Comparison of ENCODE assay signal across 8 mouse cellular contexts in genomic region chr17:56693851-56694310, GRCm38 (mm10). TPM values are rescaled to one million over a fixed set of nuclear protein-coding genes. Genes with fewer than 3 reads are reported as not detected.
A peak's percentile ranks its signal among the peaks of the same experiment; 100 is the strongest.
DNase-seq lines count a peak whose midpoint lies in the region; ATAC-seq and TF ChIP-seq lines count a peak whose summit lies in the region.

No protein-coding gene starts in this region.

- peak; percentile 59 for ATAC-seq in neural tube, embryonic 12.5 days (ENCODE audit: low FRiP score, low read depth)
- ATAC-seq in common myeloid progenitor, adult 5-6 weeks (replicated peaks; ENCODE audit: low read depth, poor library complexity, severe bottlenecking) = peak; percentile 90
- peak; percentile 83 for ATAC-seq in heart, embryonic 16.5 days (replicated peaks; ENCODE audit: extremely low read depth, insufficient read depth, low FRiP score)
- ATAC-seq in megakaryocyte progenitor cell, adult 5-6 weeks (replicated peaks; ENCODE audit: poor library complexity) = peak; percentile 82
- no peak for ATAC-seq in liver, embryonic 12.5 days

- no peaks in the 10 kb centered on the region for H3K27me3 ChIP-seq in neural tube, embryonic 12.5 days (replicated peaks)
- H3K27me3 ChIP-seq in heart, embryonic 16.5 days (ENCODE audit: control insufficient read depth, insufficient read depth, low read length) = no peaks in the 10 kb centered on the region
- no peaks in the 10 kb centered on the region for H3K27me3 ChIP-seq in liver, embryonic 12.5 days (replicated peaks)

- TF ChIP-seq CTCF in layer of hippocampus, adult 2 months (conservative IDR thresholded peaks at IDR 0.05) = peak; percentile 27

- 0 out of 2 replicates have a peak overlapping the region, but pooled peaks have one; percentile 26 for H3K9ac ChIP-seq in neural tube, embryonic 12.5 days
- H3K9ac ChIP-seq in heart, embryonic 16.5 days (ENCODE audit: low read length) = no peak overlapping the region
- no peak overlapping the region for H3K9ac ChIP-seq in liver, embryonic 12.5 days

- peaks cover 82% of the 10 kb centered on the region for H3K36me3 ChIP-seq in neural tube, embryonic 12.5 days
- H3K36me3 ChIP-seq in heart, embryonic 16.5 days (ENCODE audit: control insufficient read depth, insufficient read depth) = peaks cover 32% of the 10 kb centered on the region
- H3K36me3 ChIP-seq in liver, embryonic 12.5 days = peaks cover 100% of the 10 kb centered on the region

- 0 out of 2 replicates have a peak overlapping the region, but pooled peaks have one; percentile 7 for H3K4me2 ChIP-seq in neural tube, embryonic 12.5 days (replicated peaks)
- H3K4me2 ChIP-seq in heart, embryonic 16.5 days (ENCODE audit: low read depth, low read length) = no peak overlapping the region
- H3K4me2 ChIP-seq in liver, embryonic 12.5 days = no peak overlapping the region

- WGBS in neural tube, embryonic 12.5 days = 37% methylated on average over 6 of the region's 6 CpGs
- WGBS in heart, embryonic 16.5 days = 24% methylated on average over 6 of the region's 6 CpGs
- WGBS in liver, embryonic 12.5 days (ENCODE audit: insufficient replicate concordance) = 87% methylated on average over 6 of the region's 6 CpGs

- no peaks in the 10 kb centered on the region for H3K9me3 ChIP-seq in neural tube, embryonic 12.5 days
- H3K9me3 ChIP-seq in heart, embryonic 16.5 days (replicated peaks; ENCODE audit: control insufficient read depth, low read length) = no peaks in the 10 kb centered on the region
- H3K9me3 ChIP-seq in liver, embryonic 12.5 days (replicated peaks) = no peaks in the 10 kb centered on the region

- no peak overlapping the region for H3K27ac ChIP-seq in neural tube, embryonic 12.5 days
- H3K27ac ChIP-seq in heart, embryonic 16.5 days (ENCODE audit: low read length) = peak overlapping the region; percentile 54; the same call in 1 of the 2 replicates
- H3K27ac ChIP-seq in layer of hippocampus, adult 2 months = peak overlapping the region; percentile 82
- H3K27ac ChIP-seq in liver, embryonic 12.5 days = no peak overlapping the region

- H3K4me1 ChIP-seq in neural tube, embryonic 12.5 days = peaks cover 20% of the 10 kb centered on the region
- peaks cover 19% of the 10 kb centered on the region for H3K4me1 ChIP-seq in heart, embryonic 16.5 days (ENCODE audit: control insufficient read depth, insufficient read depth, low read length)
- peaks cover 25% of the 10 kb centered on the region for H3K4me1 ChIP-seq in liver, embryonic 12.5 days

- no peak overlapping the region for H3K4me3 ChIP-seq in neural tube, embryonic 12.5 days
- H3K4me3 ChIP-seq in heart, embryonic 16.5 days (ENCODE audit: low read length) = no peak overlapping the region
- H3K4me3 ChIP-seq in layer of hippocampus, adult 2 months = no peak overlapping the region
- H3K4me3 ChIP-seq in liver, embryonic 12.5 days = no peak overlapping the region

- no peak for DNase-seq in neural tube, embryonic 10.5 days (ENCODE audit: extremely low spot score, low spot score)
- DNase-seq in layer of hippocampus, adult 2 months (ENCODE audit: low spot score in 2 of 2) = peak; percentile 71 to 83
- no peak for DNase-seq in testis, postnatal 14 days (ENCODE audit: low spot score)

RNA-seq across cellular contexts. Expression of gene Ranbp3, which starts 20.8 kb away (rescaled TPM):
- polyA plus RNA-seq in neural tube, embryonic 12.5 days (2016; fragmentation: Nextera tagmentation; extraction: Ambion mirVana) = 105 and 106 TPM in 2 replicates
- 56.2 and 56.7 TPM in 2 replicates for total RNA-seq in common myeloid progenitor, adult 5-6 weeks (2017)
- polyA plus RNA-seq in heart, embryonic 16.5 days (2015; fragmentation: Nextera tagmentation; extraction: Ambion mirVana) = 63.1 and 64.3 TPM in 2 replicates
- 10 to 100 TPM; 87.5 to 89.6 TPM for total RNA-seq in layer of hippocampus, adult 2 months (2021)
- 24.8 and 34.3 TPM in 2 replicates for total RNA-seq in megakaryocyte progenitor cell, adult 5-6 weeks (2015)
- total RNA-seq in megakaryocyte progenitor cell, adult 5-6 weeks (2017) = 63.3 and 72.8 TPM in 2 replicates
- polyA plus RNA-seq in liver, embryonic 12.5 days (2016; fragmentation: Nextera tagmentation; extraction: Ambion mirVana) = 66.3 and 67.5 TPM in 2 replicates

RNA-seq across cellular contexts. Expression of gene Ndufa11, which starts 23.7 kb away (rescaled TPM):
- 404 and 428 TPM in 2 replicates for polyA plus RNA-seq in neural tube, embryonic 12.5 days (2016; fragmentation: Nextera tagmentation; extraction: Ambion mirVana)
- total RNA-seq in common myeloid progenitor, adult 5-6 weeks (2017) = 63.1 and 84.2 TPM in 2 replicates
- polyA plus RNA-seq in heart, embryonic 16.5 days (2015; fragmentation: Nextera tagmentation; extraction: Ambion mirVana) = 1,043 and 1,129 TPM in 2 replicates
- 100 to 1,000 TPM; 196 to 229 TPM for total RNA-seq in layer of hippocampus, adult 2 months (2021)
- total RNA-seq in megakaryocyte progenitor cell, adult 5-6 weeks (2015) = 102 and 151 TPM in 2 replicates
- total RNA-seq in megakaryocyte progenitor cell, adult 5-6 weeks (2017) = 92.1 and 131 TPM in 2 replicates
- polyA plus RNA-seq in liver, embryonic 12.5 days (2016; fragmentation: Nextera tagmentation; extraction: Ambion mirVana) = 265 and 282 TPM in 2 replicates

RNA-seq across cellular contexts. Expression of gene Vmac, which starts 23.9 kb away (rescaled TPM):
- 15.0 and 16.3 TPM in 2 replicates for polyA plus RNA-seq in neural tube, embryonic 12.5 days (2016; fragmentation: Nextera tagmentation; extraction: Ambion mirVana)
- 6.1 and 11.1 TPM in 2 replicates for total RNA-seq in common myeloid progenitor, adult 5-6 weeks (2017)
- 12.8 and 14.6 TPM in 2 replicates for polyA plus RNA-seq in heart, embryonic 16.5 days (2015; fragmentation: Nextera tagmentation; extraction: Ambion mirVana)
- total RNA-seq in layer of hippocampus, adult 2 months (2021) = 10 to 100 TPM; 10.2 to 12.5 TPM
- 8.5 and 12.5 TPM in 2 replicates for total RNA-seq in megakaryocyte progenitor cell, adult 5-6 weeks (2015)
- 4.2 and 6.5 TPM in 2 replicates for total RNA-seq in megakaryocyte progenitor cell, adult 5-6 weeks (2017)
- polyA plus RNA-seq in liver, embryonic 12.5 days (2016; fragmentation: Nextera tagmentation; extraction: Ambion mirVana) = 3.8 and 4.0 TPM in 2 replicates

Comparison
In these comparisons a context has a peak if more than half of its experiments do, and no peak if none do; other contexts are left out.
1. H3K27ac ChIP-seq: peak in heart, embryonic 16.5 days (single experiment) and layer of hippocampus, adult 2 months (single experiment); none in neural tube, embryonic 12.5 days (single experiment) and liver, embryonic 12.5 days (single experiment).
2. DNase-seq: peak in layer of hippocampus, adult 2 months (2 of 2); none in neural tube, embryonic 10.5 days (single experiment) and testis, postnatal 14 days (single experiment).